Mouse (Mus musculus): ENCODE data around the gene Prune1.

- TF ChIP-seq POLR2A (IDR thresholded peaks at IDR 0.05; ENCODE audit: low read depth, low read length) (no peak), CTCF (IDR thresholded peaks at IDR 0.05; ENCODE audit: borderline replicate concordance, insufficient read depth, low read length) (no peak)
These were observed 2.2 kb upstream of the Prune1 start for GRCm38 (mm10) chr3:95284062-95284461.
